Mouse (Mus musculus): ENCODE data around the gene Gm49369.

GRCm38 (mm10) chr7:142363107-142363506, 19.4 kb downstream of the Gm49369 start:
- TF ChIP-seq CTCF (conservative IDR thresholded peaks at IDR 0.05 in 1 of 2, IDR thresholded peaks at IDR 0.05 in 1 of 2; ENCODE audit: low read depth in 2 of 2, low read length in 2 of 2), result no peak
- no peak for TF ChIP-seq POLR2A (IDR thresholded peaks at IDR 0.05; ENCODE audit: low read depth, low read length)
- no peak for TF ChIP-seq EP300 (IDR thresholded peaks at IDR 0.05; ENCODE audit: low read length)
- TF ChIP-seq TCF12 (IDR thresholded peaks at IDR 0.05; ENCODE audit: low read depth, low read length), result no peak
- no peak for TF ChIP-seq UBTF (IDR thresholded peaks at IDR 0.05; ENCODE audit: low read depth, low read length)
- no peak for TF ChIP-seq GABPA (IDR thresholded peaks at IDR 0.05; ENCODE audit: insufficient replicate concordance, low read depth, low read length)
- TF ChIP-seq ZKSCAN1 (IDR thresholded peaks at IDR 0.05; ENCODE audit: borderline replicate concordance, low read depth, low read length), result no peak
- no peak for TF ChIP-seq MXI1 (IDR thresholded peaks at IDR 0.05; ENCODE audit: low read depth, low read length)
- no peak for TF ChIP-seq NRF1 (IDR thresholded peaks at IDR 0.05; ENCODE audit: low read depth, low read length)

Data from CH12.LX (cell line).